In genomic region chr1:153011544-153011943, GRCm38 (mm10) we compare ENCODE assay signal across 12 mouse cellular contexts. TPM values are rescaled to one million over a fixed set of nuclear protein-coding genes. Genes with fewer than 3 reads are reported as not detected.
DNase-seq lines count a peak whose midpoint lies in the region; ATAC-seq lines count a peak whose summit lies in the region.
"Had no signal": no experiment of that assay in that cellular context is flagged by ENCODE, and none has a peak within 500 bp of the region (broad histone marks: within the 10 kb centered on the region; RNA-seq: fewer than 3 reads in every experiment).

No protein-coding gene starts in this region.

- ATAC-seq in hindbrain, embryonic 16.5 days = peak; percentile 38
- ATAC-seq in hindbrain, embryonic 11.5 days (ENCODE audit: low FRiP score) = no peak
- ATAC-seq: forebrain, embryonic 14.5 days had no signal

- WGBS in hindbrain, embryonic 16.5 days = 53% methylated on average over 6 of the region's 6 CpGs
- WGBS in hindbrain, embryonic 11.5 days = 85% methylated on average over 6 of the region's 6 CpGs

- peaks cover 33% of the 10 kb centered on the region for H3K4me1 ChIP-seq in hindbrain, embryonic 16.5 days (ENCODE audit: control insufficient read depth, insufficient read depth, low read depth, low read length)
- H3K4me1 ChIP-seq in hindbrain, embryonic 11.5 days (replicated peaks; ENCODE audit: control insufficient read depth, insufficient read depth, low read length) = peaks cover 3% of the 10 kb centered on the region; the same call in 1 of the 2 replicates

- no peak overlapping the region for H3K9ac ChIP-seq in hindbrain, embryonic 16.5 days (ENCODE audit: low read depth, low read length)
- H3K9ac ChIP-seq in hindbrain, embryonic 11.5 days (ENCODE audit: low read depth, low read length) = no peak overlapping the region

- no peak overlapping the region for H3K27ac ChIP-seq in hindbrain, embryonic 16.5 days (ENCODE audit: low read depth, low read length)
- no peak overlapping the region for H3K27ac ChIP-seq in hindbrain, embryonic 11.5 days (ENCODE audit: low read depth, low read length)

- no peak overlapping the region for H3K4me2 ChIP-seq in hindbrain, embryonic 16.5 days (ENCODE audit: low read length)
- no peak overlapping the region for H3K4me2 ChIP-seq in hindbrain, embryonic 11.5 days (replicated peaks; ENCODE audit: low read depth, low read length)

- H3K36me3 ChIP-seq in hindbrain, embryonic 16.5 days (ENCODE audit: control insufficient read depth, insufficient read depth, low read length) = no peaks in the 10 kb centered on the region
- no peaks in the 10 kb centered on the region for H3K36me3 ChIP-seq in hindbrain, embryonic 11.5 days (ENCODE audit: control insufficient read depth, insufficient read depth, low read length)
- H3K36me3 ChIP-seq: G1E had no signal

- no peaks in the 10 kb centered on the region for H3K9me3 ChIP-seq in hindbrain, embryonic 16.5 days (ENCODE audit: control insufficient read depth, low read length)
- H3K9me3 ChIP-seq in hindbrain, embryonic 11.5 days (ENCODE audit: control insufficient read depth, low read length) = no peaks in the 10 kb centered on the region

- H3K27me3 ChIP-seq in hindbrain, embryonic 16.5 days (replicated peaks; ENCODE audit: control insufficient read depth, insufficient read depth, low read length) = no peaks in the 10 kb centered on the region
- no peaks in the 10 kb centered on the region for H3K27me3 ChIP-seq in hindbrain, embryonic 11.5 days (ENCODE audit: control insufficient read depth, insufficient read depth, low read length)

- no peak for DNase-seq in hindbrain, embryonic 11.5 days (ENCODE audit: low spot score)
- DNase-seq in thymus, postnatal 25 days = peak; percentile 5
- DNase-seq in thymus, postnatal 4 days = no peak
- DNase-seq in frontal cortex, adult 2 months (ENCODE audit: extremely low spot score in 1 of 2, low spot score in 1 of 2) = peak; percentile 46 to 68
- DNase-seq in telencephalon, adult 2 months (ENCODE audit: low read depth, low spot score) = peak; percentile 75
- DNase-seq in gastrocnemius, postnatal 25 days = no peak
- DNase-seq in embryo, embryonic 10 days (ENCODE audit: low spot score) = no peak
- DNase-seq: heart, postnatal 4 days; thymus, adult 2 months had no signal

- H3K4me3 ChIP-seq in hindbrain, embryonic 16.5 days (ENCODE audit: low read length) = no peak overlapping the region
- no peak overlapping the region for H3K4me3 ChIP-seq in hindbrain, embryonic 11.5 days (ENCODE audit: low read depth, low read length)

RNA-seq across cellular contexts. Expression of gene Nmnat2, which starts 56.8 kb away (rescaled TPM):
- polyA plus RNA-seq in hindbrain, embryonic 16.5 days (2015; fragmentation: Nextera tagmentation; extraction: Ambion mirVana) = 75.4 and 83.4 TPM in 2 replicates
- polyA plus RNA-seq in hindbrain, embryonic 11.5 days (2014; fragmentation: Nextera tagmentation; extraction: Ambion mirVana) = 28.9 and 36.7 TPM in 2 replicates
- 71.2 and 81.0 TPM in 2 replicates for polyA plus RNA-seq in frontal cortex, adult 2 months (2012; rRNA removed)
- under 1 TPM; 0.38 to 0.72 TPM for total RNA-seq in gastrocnemius, postnatal 25 days (2021)
- polyA plus RNA-seq: G1E had no signal

Comparison
In these comparisons a context has a peak if more than half of its experiments do, and no peak if none do; other contexts are left out.
1. DNase-seq: peak in thymus, postnatal 25 days (single experiment), frontal cortex, adult 2 months (2 of 2) and telencephalon, adult 2 months (single experiment); none in hindbrain, embryonic 11.5 days (single experiment), thymus, postnatal 4 days (single experiment), gastrocnemius, postnatal 25 days (single experiment) and embryo, embryonic 10 days (single experiment).